Mouse (Mus musculus): ENCODE results near the gene Tmem50b. TPM values are rescaled to one million over a fixed set of nuclear protein-coding genes. Genes with fewer than 3 reads are reported as not detected.

The Tmem50b gene
- polyA plus RNA-seq, 1 experiment: 52.3 TPM

DNA sequence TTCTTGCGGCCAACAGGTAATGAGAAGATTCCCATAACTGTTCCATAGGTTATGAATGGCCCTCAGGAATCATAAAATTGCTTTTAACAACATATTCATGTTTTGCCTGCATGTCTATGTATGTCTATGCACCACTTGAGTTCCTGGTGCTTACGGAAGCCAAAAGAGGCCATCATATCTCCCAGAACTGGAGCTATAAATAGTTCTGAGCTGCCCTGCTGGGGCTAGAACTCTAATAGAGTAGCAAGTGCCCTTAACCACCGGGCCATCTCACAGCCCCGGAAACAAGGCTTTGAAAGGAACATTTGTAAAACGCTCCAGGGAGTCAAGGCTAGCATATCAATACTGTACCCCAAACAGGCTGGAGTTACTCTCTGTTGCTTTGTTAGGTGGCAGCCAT, 49.0 kb downstream of the Tmem50b start:
- TF ChIP-seq CTCF (IDR thresholded peaks at IDR 0.05; ENCODE audit: borderline replicate concordance, extremely low read depth, insufficient read depth, insufficient read length): no peak
- TF ChIP-seq POLR2A (IDR thresholded peaks at IDR 0.05; ENCODE audit: borderline replicate concordance, extremely low read depth, insufficient read depth, insufficient read length, poor library complexity, severe bottlenecking): no peak
- DNase-seq (ENCODE audit: low read depth): peak; percentile 37

DNA sequence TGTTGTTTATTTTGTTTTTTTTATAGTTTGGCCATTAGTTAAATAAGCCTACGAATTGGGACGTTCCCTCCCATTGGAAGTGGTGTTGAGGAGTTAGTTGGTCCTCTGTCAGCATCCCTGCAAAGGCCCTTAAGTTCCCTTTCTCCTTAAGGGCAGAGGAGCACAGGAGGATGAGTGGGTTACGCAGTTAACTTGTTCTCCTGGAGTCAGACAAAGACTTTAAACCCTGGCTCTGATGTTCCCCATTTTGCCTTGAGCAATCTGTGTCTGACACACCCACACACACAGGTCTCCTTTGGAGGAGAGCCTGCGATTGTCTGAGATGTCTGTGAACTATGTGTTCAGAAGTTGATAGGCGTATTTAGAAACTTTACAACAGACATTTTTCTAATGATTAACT, 49.6 kb downstream of the Tmem50b start:
- TF ChIP-seq CTCF (IDR thresholded peaks at IDR 0.05; ENCODE audit: borderline replicate concordance, extremely low read depth, insufficient read depth, insufficient read length): no peak
- no peak for TF ChIP-seq POLR2A (IDR thresholded peaks at IDR 0.05; ENCODE audit: borderline replicate concordance, extremely low read depth, insufficient read depth, insufficient read length, poor library complexity, severe bottlenecking)
- no peak for DNase-seq (ENCODE audit: low read depth)

DNA sequence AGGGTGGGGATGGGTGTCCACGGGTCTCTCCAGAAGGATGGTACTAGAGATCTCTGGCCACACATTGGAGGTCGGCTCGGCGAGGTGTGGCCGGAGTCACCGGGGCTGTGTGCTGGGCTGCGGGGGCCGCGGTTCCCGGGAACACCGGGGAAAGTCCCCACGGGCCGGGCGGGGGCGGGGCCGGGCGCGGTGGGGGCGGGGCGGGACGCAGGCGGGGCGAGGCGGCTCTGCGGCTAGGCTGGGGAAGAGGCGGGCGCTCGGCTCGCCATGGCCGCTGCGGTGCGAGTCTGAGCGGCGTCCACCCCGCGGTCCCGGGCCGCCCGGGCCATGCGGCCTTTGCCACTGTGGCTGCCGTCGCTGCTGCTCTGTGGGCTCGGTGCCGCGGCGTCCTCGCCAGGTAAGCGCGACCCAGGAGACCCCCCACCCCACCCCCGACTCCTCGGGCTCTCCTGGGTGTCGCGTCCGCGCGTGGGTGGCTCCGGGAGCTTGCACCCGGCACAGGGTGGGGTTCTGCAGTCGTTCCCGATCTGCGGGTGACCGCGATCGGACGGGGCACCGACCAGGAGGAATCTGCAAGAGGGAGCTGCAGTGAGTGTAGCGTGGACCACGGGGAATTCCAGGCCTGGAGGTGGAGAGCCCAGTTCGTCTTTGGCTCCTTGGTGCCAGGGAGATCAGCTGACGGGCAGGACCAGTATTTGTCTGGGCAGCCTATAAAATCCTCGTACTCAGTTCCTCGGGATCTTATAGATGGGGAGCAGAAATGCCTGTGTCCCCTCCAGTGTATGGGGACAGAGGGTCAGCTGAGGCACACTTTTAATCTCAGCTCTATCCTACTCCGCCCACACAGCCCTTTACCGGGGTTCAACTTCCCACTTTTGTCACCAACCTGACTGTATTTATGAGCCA, 50.5 kb downstream of the Tmem50b start, which contains the start of gene Ifngr2:
TSS of gene Ifngr2 (plus strand) at position 237 of the 906 bp plus-strand sequence.
- TF ChIP-seq CTCF (IDR thresholded peaks at IDR 0.05; ENCODE audit: borderline replicate concordance, extremely low read depth, insufficient read depth, insufficient read length): no peak
- TF ChIP-seq POLR2A (IDR thresholded peaks at IDR 0.05; ENCODE audit: borderline replicate concordance, extremely low read depth, insufficient read depth, insufficient read length, poor library complexity, severe bottlenecking): peak; percentile 79; the same call in 1 of the 2 replicates
- DNase-seq (ENCODE audit: low read depth): peak; percentile 59

DNA sequence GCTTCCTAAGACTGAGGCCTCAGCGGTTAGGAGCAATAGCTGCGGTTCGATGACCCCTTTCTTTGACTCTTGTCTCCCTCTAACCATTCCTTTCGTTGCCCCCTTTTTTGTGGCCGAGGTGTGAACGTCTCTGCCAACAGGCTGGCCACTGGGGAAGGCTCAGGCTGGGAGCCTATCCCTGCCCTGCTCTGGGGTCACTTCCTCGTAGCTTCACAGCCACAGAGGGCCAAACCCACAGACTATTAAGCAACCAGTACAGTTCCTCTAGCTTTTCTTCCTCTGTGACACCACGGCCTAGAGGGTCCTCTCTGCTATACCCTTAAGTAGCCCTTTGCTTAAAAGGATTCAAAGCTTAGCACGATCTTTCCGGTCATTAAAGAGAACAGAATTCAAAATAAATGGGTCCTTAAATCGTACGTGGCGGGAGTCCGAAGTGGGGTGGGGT, 51.2 kb downstream of the Tmem50b start:
- DNase-seq (ENCODE audit: low read depth): no peak
- TF ChIP-seq POLR2A (IDR thresholded peaks at IDR 0.05; ENCODE audit: borderline replicate concordance, extremely low read depth, insufficient read depth, insufficient read length, poor library complexity, severe bottlenecking) (no peak), CTCF (IDR thresholded peaks at IDR 0.05; ENCODE audit: borderline replicate concordance, extremely low read depth, insufficient read depth, insufficient read length) (no peak)

DNA sequence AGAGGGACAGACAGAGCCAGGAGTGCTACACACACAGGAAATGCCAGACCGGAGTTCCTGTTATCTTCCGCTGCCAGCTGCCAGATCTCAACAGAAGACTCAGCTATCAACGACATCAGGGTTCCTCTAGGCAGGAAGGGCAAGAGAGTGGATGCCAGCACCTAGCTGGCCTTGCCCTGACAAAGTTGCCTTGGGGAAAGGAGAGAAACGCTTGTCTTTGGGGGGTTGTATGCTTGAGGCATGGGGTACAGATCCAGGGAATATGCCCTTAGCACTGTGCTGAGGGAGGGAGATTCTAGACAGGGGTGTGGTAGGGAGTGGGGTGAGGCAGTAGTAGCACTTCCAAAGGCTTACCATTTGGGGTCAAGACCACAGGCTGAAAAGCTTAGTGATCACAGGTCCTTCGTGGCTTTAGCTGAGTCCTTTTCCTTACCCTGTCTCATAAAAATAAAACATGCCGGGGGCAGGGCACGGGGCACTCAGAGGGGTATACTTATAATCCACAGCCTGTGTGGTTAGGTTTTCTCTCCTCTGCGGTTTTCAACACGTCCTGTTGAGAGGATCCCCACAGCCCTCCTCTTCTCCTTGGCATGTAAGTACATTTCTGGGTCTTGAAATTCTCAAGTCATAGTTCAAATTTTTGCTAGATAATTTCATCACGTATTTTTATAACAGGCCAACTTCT, 51.9 kb downstream of the Tmem50b start:
- no peak for DNase-seq (ENCODE audit: low read depth)
- TF ChIP-seq POLR2A (IDR thresholded peaks at IDR 0.05; ENCODE audit: borderline replicate concordance, extremely low read depth, insufficient read depth, insufficient read length, poor library complexity, severe bottlenecking): no peak
- no peak for TF ChIP-seq CTCF (IDR thresholded peaks at IDR 0.05; ENCODE audit: borderline replicate concordance, extremely low read depth, insufficient read depth, insufficient read length)

DNA sequence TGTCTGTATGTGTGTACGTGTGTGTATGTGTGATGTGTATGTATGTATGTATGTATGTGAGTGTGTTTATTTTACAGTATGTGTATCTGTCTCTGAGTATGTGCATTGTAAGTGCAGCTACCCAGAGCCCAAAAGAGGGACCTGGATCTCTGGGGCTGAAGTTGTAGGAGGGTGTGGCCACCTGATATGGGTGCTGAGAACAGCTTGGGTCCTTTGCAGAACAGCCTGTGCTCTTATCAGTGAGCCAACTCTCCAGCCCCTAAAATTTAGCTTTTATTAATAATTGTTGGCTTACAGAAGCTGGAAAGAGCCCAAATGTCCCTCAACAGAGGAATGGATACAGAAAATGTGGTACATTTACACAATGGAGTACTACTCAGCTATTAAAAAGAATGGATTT, 54.0 kb downstream of the Tmem50b start:
- no peak for DNase-seq (ENCODE audit: low read depth)
- no peak for TF ChIP-seq POLR2A (IDR thresholded peaks at IDR 0.05; ENCODE audit: borderline replicate concordance, extremely low read depth, insufficient read depth, insufficient read length, poor library complexity, severe bottlenecking)
- TF ChIP-seq CTCF (IDR thresholded peaks at IDR 0.05; ENCODE audit: borderline replicate concordance, extremely low read depth, insufficient read depth, insufficient read length): no peak

DNA sequence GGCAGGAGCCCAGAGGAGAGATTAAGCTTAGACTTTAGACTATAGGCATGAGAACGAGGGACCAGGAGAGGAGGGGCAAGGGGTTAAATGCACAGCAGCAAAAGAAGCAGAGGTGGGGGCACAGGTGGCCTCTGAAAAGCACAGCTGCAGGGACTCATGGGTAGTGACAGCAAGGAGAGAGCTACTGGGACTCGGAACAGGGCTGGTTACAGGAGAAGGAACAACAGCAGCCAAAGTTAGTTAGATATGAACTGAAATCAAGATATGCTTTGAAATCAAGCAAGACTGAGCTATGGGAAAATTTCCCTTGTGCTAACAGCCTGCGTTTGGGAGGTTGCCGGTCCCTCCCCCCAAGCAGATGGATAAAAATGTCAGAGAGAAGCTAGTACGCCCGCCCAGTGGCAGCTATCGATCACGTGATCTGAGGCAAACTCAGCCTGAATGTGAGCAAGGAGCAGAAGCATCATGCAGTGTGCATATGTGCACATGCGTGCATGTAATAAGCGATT, 56.0 kb downstream of the Tmem50b start:
- TF ChIP-seq CTCF (IDR thresholded peaks at IDR 0.05; ENCODE audit: borderline replicate concordance, extremely low read depth, insufficient read depth, insufficient read length): no peak
- no peak for TF ChIP-seq POLR2A (IDR thresholded peaks at IDR 0.05; ENCODE audit: borderline replicate concordance, extremely low read depth, insufficient read depth, insufficient read length, poor library complexity, severe bottlenecking)
- peak; percentile 86 for DNase-seq (ENCODE audit: low read depth)

DNA sequence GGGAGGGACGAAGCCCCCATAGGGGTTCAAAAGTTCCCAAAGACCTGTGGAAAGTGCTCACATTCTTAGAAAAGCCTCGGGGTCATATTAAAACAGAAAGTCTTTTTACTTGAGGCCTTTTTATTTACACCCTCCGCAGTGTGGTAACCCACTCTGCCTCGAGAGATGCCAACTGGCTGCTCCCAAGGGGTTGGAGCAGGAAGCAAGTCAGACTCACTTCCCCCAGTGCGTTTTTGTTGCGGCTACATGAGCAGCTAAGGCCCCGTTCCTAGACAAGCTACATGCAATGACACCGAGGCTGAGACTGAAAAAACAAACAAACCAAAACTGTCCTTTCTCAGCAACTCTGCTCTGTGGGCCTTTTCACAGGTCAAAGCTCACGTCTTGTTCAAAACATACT, 59.1 kb downstream of the Tmem50b start:
- DNase-seq (ENCODE audit: low read depth): no peak
- TF ChIP-seq POLR2A (IDR thresholded peaks at IDR 0.05; ENCODE audit: borderline replicate concordance, extremely low read depth, insufficient read depth, insufficient read length, poor library complexity, severe bottlenecking) (no peak), CTCF (IDR thresholded peaks at IDR 0.05; ENCODE audit: borderline replicate concordance, extremely low read depth, insufficient read depth, insufficient read length) (no peak)

DNA sequence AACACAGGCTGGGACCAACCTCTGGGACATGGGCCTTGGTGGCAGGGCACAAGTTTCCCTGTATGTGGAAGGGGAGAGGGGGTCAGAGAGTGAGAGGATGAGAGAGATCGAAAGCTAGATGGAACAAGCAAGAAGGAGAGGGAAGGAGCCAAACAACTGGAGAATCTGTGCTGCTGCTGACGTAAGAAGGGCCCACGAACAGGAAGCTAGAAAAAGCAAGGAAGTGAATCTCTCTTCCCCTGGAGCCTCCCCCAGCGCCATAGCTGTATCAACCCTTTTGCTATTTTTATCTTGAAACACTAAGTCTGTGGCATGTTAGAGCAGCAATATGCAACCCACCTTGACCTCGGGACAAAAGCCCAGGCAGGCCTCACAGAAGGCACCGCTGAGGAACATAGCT, 59.5 kb downstream of the Tmem50b start:
- no peak for TF ChIP-seq CTCF (IDR thresholded peaks at IDR 0.05; ENCODE audit: borderline replicate concordance, extremely low read depth, insufficient read depth, insufficient read length)
- TF ChIP-seq POLR2A (IDR thresholded peaks at IDR 0.05; ENCODE audit: borderline replicate concordance, extremely low read depth, insufficient read depth, insufficient read length, poor library complexity, severe bottlenecking): no peak
- DNase-seq (ENCODE audit: low read depth): no peak

DNA sequence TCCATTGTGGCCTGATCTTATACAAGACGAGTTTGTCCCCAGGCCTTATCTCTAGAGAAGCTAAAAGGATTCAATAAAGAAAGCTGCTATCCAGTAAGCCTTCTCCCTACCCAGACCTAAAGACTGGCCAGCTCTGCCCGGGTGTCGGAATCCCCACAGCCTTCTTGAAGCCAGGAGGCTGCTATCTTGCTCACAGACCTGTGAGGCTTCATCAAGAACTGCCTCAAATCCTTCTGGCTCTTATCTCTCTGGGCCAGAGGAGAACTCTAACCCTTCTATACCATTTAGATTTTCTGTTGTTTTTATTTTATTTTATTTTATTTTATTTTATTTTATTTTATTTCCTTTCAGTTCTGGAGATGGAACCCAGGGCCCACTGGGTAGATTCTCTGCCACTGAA, 60.5 kb downstream of the Tmem50b start:
- no peak for DNase-seq (ENCODE audit: low read depth)
- TF ChIP-seq POLR2A (IDR thresholded peaks at IDR 0.05; ENCODE audit: borderline replicate concordance, extremely low read depth, insufficient read depth, insufficient read length, poor library complexity, severe bottlenecking) (no peak), CTCF (IDR thresholded peaks at IDR 0.05; ENCODE audit: borderline replicate concordance, extremely low read depth, insufficient read depth, insufficient read length) (no peak)

DNA sequence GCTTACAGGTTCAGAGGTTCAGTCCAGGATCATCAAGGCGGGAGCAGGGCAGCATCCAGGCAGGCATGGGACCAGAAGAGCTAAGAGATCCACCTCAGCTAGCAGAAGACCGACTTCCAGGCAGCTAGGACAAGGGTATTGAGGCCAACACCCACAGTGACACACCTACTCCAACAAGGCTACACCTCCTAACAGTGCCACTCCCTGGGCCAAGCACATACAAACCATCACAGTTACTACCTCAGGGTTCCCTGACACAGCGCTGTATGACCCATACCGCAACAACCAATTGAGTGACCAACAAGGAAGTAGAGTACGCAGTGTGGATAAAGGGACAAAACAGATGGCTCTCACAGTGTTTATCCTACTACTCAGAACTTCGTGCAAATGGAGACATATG, 61.2 kb downstream of the Tmem50b start:
- TF ChIP-seq POLR2A (IDR thresholded peaks at IDR 0.05; ENCODE audit: borderline replicate concordance, extremely low read depth, insufficient read depth, insufficient read length, poor library complexity, severe bottlenecking): no peak
- no peak for TF ChIP-seq CTCF (IDR thresholded peaks at IDR 0.05; ENCODE audit: borderline replicate concordance, extremely low read depth, insufficient read depth, insufficient read length)
- no peak for DNase-seq (ENCODE audit: low read depth)

Data from brain, embryonic 14.5 days (tissue).